Mouse (Mus musculus) urinary bladder, postnatal 10 days (tissue): ENCODE data around the gene Pdilt.

ENCODE experiments used
- DNase-seq: peaks from one replicate; pipeline ENCODE4 v3.0.0; 2022; ENCODE audit warnings: low spot score

Pdilt gene

GRCm38 (mm10) chr7:119511143-119511542 lies 12.1 kb downstream of the Pdilt start:
- DNase-seq: no peak

- no peak for DNase-seq
These were observed 33.1 kb downstream of the Pdilt start for GRCm38 (mm10) chr7:119490041-119490780.

- no peak for DNase-seq
These were observed 36.6 kb downstream of the Pdilt start for GRCm38 (mm10) chr7:119486683-119487082.

- DNase-seq: no peak
These were observed 39.1 kb downstream of the Pdilt start for GRCm38 (mm10) chr7:119484154-119484553.

GRCm38 (mm10) chr7:119479256-119479655 lies 44.0 kb downstream of the Pdilt start, which contains the start of gene Umod:
TSS of gene Umod (minus strand) at chr7:119479282.
- DNase-seq: no peak

GRCm38 (mm10) chr7:119476500-119477389 lies 46.5 kb downstream of the Pdilt start:
- no peak for DNase-seq

- DNase-seq: no peak
These were observed 64.1 kb downstream of the Pdilt start, which contains the start of gene Gp2 for GRCm38 (mm10) chr7:119459185-119459584. TSS of gene Gp2 (minus strand) at chr7:119459285.

- no peak for DNase-seq
These were observed 69.1 kb downstream of the Pdilt start for GRCm38 (mm10) chr7:119454192-119454591.

- DNase-seq: no peak
These were observed 79.4 kb downstream of the Pdilt start for GRCm38 (mm10) chr7:119443849-119444248.

- DNase-seq: no peak
These were observed 81.4 kb downstream of the Pdilt start for GRCm38 (mm10) chr7:119441938-119442337.
